Mouse (Mus musculus): ENCODE results near the gene Tspan4. TPM values are rescaled to one million over a fixed set of nuclear protein-coding genes. Genes with fewer than 3 reads are reported as not detected.

Gene Tspan4
- total and polyA plus RNA-seq, 2 experiments from 2014 or later, result 54.9 to 79.6 TPM

GRCm38 (mm10) chr7:141466607-141467148 lies 8.4 kb upstream of the Tspan4 start:
- Histone ChIP-seq H3K9ac (peak overlapping the region; percentile 69), H3K4me3 (ENCODE audit: low read depth, low read length) (peak overlapping the region; percentile 62), H3K27ac (ENCODE audit: low read depth, low read length) (no peak overlapping the region), H3K27me3 (ENCODE audit: insufficient read depth, low read length) (peaks cover 36% of the 10 kb centered on the region), H3K4me1 (ENCODE audit: insufficient read depth) (peaks cover 19% of the 10 kb centered on the region; the same call in 1 of the 2 replicates), H3K4me2 (ENCODE audit: low read depth) (peak overlapping the region; percentile 72), H3K9me3 (ENCODE audit: low read length) (no peaks in the 10 kb centered on the region), H3K36me3 (ENCODE audit: insufficient read depth) (peaks cover 19% of the 10 kb centered on the region)
- ATAC-seq, result no peak
- WGBS, result 60% methylated on average over 10 of the region's 10 CpGs
- TF ChIP-seq CTCF (IDR thresholded peaks at IDR 0.05; ENCODE audit: low read depth), result no peak
- DNase-seq, result no peak

DNA sequence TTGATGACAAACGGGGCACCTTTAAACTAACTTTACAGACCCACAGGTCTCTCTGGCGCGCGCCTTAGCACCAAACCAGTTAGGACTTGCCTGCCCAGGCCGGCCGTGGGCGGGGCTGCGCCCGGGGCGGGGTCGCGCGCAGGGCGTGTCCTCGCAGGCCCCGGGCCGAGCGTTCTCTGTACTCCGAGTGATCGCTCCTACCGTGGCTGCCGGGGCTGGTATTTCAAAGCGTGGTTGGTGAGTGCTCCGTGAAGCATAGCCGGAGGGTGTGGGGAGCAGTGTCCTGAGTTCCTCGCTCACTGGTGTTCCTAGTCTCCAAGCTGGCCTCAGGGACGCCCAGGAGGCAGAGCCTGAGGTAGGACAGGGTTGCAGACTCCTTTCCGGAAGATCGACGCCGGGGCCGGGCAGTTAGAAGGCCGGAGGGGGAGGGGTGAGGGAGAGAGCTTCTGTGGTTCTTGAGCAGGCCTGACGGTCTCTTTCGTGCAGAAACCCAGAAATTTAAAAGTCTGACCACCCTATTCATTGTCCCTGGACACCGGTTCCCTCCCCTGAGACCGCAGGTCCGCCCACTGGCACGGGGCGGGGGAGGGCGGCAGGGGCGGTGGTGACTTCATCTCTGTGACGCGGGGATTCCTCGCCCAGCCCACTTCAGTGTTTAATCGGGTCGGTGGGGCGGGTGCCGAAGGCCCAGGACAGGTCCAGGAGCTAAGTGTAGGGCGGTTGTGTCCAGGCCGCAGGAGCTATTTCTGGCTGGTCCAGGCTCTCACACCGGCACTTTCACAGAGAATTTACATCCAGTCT lies 7.6 kb upstream of the Tspan4 start, which contains the start of gene Cd151:
Gene Cd151 (plus strand): TSS at position 163 of the 801 bp plus-strand sequence.
- Histone ChIP-seq H3K4me3 (ENCODE audit: low read depth, low read length) (peak within 1 kb of the TSS; percentile 62), H3K4me2 (ENCODE audit: low read depth) (peak within 1 kb of the TSS; percentile 72), H3K9me3 (ENCODE audit: low read length) (no peaks in the 10 kb centered on the region), H3K36me3 (ENCODE audit: insufficient read depth) (peaks cover 23% of the 10 kb centered on the region), H3K27ac (ENCODE audit: low read depth, low read length) (peak within 1 kb of the TSS; percentile 84), H3K4me1 (ENCODE audit: insufficient read depth) (peaks cover 19% of the 10 kb centered on the region; the same call in 1 of the 2 replicates), H3K27me3 (ENCODE audit: insufficient read depth, low read length) (peaks cover 29% of the 10 kb centered on the region), H3K9ac (peak within 1 kb of the TSS; percentile 69)
- ATAC-seq (peak; percentile 60), DNase-seq (peak; percentile 77)
- no peak for TF ChIP-seq CTCF (IDR thresholded peaks at IDR 0.05; ENCODE audit: low read depth)
- WGBS, result 6% methylated on average over 51 of the region's 52 CpGs

GRCm38 (mm10) chr7:141468164-141468521 lies 6.9 kb upstream of the Tspan4 start:
- H3K9me3 ChIP-seq (ENCODE audit: low read length), result no peaks in the 10 kb centered on the region
- no peak for DNase-seq
- peak overlapping the region; percentile 69 for H3K9ac ChIP-seq
- H3K36me3 ChIP-seq (ENCODE audit: insufficient read depth), result peaks cover 23% of the 10 kb centered on the region
- H3K4me1 ChIP-seq (ENCODE audit: insufficient read depth), result peaks cover 19% of the 10 kb centered on the region; the same call in 1 of the 2 replicates
- no peak for TF ChIP-seq CTCF (IDR thresholded peaks at IDR 0.05; ENCODE audit: low read depth)
- WGBS, result 21% methylated on average over 5 of the region's 5 CpGs
- H3K4me2 ChIP-seq (ENCODE audit: low read depth), result peak overlapping the region; percentile 72
- peak; percentile 14; the same call in 1 of the 2 replicates for ATAC-seq
- H3K27me3 ChIP-seq (ENCODE audit: insufficient read depth, low read length), result peaks cover 25% of the 10 kb centered on the region
- peak overlapping the region; percentile 62 for H3K4me3 ChIP-seq (ENCODE audit: low read depth, low read length)
- peak overlapping the region; percentile 84 for H3K27ac ChIP-seq (ENCODE audit: low read depth, low read length)

- ATAC-seq (peak; percentile 84), DNase-seq (peak; percentile 82)
- Histone ChIP-seq H3K36me3 (ENCODE audit: insufficient read depth) (peaks cover 23% of the 10 kb centered on the region), H3K27me3 (ENCODE audit: insufficient read depth, low read length) (peaks cover 25% of the 10 kb centered on the region), H3K9ac (peak overlapping the region; percentile 69), H3K4me2 (ENCODE audit: low read depth) (peak overlapping the region; percentile 72), H3K9me3 (ENCODE audit: low read length) (no peaks in the 10 kb centered on the region), H3K4me1 (ENCODE audit: insufficient read depth) (peaks cover 20% of the 10 kb centered on the region; the same call in 1 of the 2 replicates), H3K27ac (ENCODE audit: low read depth, low read length) (peak overlapping the region; percentile 84), H3K4me3 (ENCODE audit: low read depth, low read length) (peak overlapping the region; percentile 62)
- TF ChIP-seq CTCF (IDR thresholded peaks at IDR 0.05; ENCODE audit: low read depth), result peak; percentile 59
- WGBS, result 8% methylated on average over 8 of the region's 8 CpGs
These were observed 6.4 kb upstream of the Tspan4 start for GRCm38 (mm10) chr7:141468522-141469211.

DNA sequence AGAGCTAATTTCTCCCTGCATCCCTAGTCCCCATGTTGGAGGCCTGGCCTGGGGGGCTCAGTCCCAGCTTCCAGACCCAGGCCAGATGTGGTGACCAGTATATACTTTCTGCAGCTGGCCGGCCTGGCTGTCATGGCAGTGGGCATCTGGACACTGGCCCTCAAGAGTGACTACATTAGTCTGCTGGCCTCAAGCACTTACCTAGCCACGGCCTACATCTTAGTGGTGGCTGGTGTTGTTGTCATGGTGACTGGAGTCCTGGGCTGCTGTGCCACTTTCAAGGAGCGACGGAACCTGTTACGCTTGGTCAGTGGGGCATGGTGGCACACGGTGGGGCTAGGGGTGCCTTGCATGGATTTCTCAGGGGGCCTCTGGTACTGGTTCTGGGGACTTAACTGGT lies 5.7 kb upstream of the Tspan4 start:
- WGBS, result 87% methylated on average over 6 of the region's 6 CpGs
- peak overlapping the region; percentile 69 for H3K9ac ChIP-seq
- TF ChIP-seq CTCF (IDR thresholded peaks at IDR 0.05; ENCODE audit: low read depth), result no peak
- H3K27ac ChIP-seq (ENCODE audit: low read depth, low read length), result peak overlapping the region; percentile 84; the same call in 1 of the 2 replicates
- H3K9me3 ChIP-seq (ENCODE audit: low read length), result no peaks in the 10 kb centered on the region
- H3K27me3 ChIP-seq (ENCODE audit: insufficient read depth, low read length), result peaks cover 18% of the 10 kb centered on the region
- DNase-seq (no peak), ATAC-seq (no peak)
- H3K4me1 ChIP-seq (ENCODE audit: insufficient read depth), result peaks cover 27% of the 10 kb centered on the region
- peaks cover 23% of the 10 kb centered on the region for H3K36me3 ChIP-seq (ENCODE audit: insufficient read depth)
- H3K4me2 ChIP-seq (ENCODE audit: low read depth), result peak overlapping the region; percentile 72
- H3K4me3 ChIP-seq (ENCODE audit: low read depth, low read length), result peak overlapping the region; percentile 62; the same call in 1 of the 2 replicates

DNA sequence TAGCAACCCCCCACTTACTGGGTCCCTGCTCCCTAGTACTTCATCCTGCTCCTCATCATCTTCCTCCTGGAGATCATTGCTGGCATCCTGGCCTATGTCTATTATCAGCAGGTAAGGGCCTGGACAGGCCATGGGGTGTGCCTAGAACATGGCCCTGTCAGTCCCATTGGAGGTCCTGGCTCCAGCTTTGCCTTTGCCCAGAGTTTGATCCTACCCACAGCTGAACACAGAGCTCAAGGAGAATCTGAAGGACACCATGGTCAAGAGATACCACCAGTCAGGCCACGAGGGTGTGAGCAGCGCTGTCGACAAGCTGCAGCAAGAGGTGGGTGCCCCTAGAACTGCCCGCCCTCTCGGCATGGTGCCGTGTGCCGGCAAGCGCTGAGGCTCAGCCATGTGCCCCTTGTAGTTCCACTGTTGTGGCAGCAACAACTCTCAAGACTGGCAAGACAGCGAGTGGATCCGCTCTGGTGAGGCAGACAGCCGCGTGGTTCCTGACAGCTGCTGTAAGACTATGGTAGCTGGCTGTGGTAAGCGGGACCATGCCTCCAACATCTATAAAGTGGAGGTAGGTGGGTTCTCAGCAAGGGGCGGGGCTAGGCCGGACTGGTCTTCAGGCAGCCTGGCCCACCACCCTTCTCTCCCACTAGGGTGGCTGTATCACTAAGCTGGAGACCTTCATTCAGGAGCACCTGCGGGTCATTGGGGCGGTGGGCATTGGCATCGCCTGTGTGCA lies 5.0 kb upstream of the Tspan4 start:
- Histone ChIP-seq H3K27ac (ENCODE audit: low read depth, low read length) (peak overlapping the region; percentile 9; the same call in 1 of the 2 replicates), H3K4me1 (ENCODE audit: insufficient read depth) (peaks cover 28% of the 10 kb centered on the region), H3K4me3 (ENCODE audit: low read depth, low read length) (no peak overlapping the region), H3K4me2 (ENCODE audit: low read depth) (peak overlapping the region; percentile 72; the same call in 1 of the 2 replicates), H3K36me3 (ENCODE audit: insufficient read depth) (peaks cover 23% of the 10 kb centered on the region), H3K9me3 (ENCODE audit: low read length) (no peaks in the 10 kb centered on the region), H3K9ac (no peak overlapping the region), H3K27me3 (ENCODE audit: insufficient read depth, low read length) (peaks cover 12% of the 10 kb centered on the region)
- DNase-seq (no peak), ATAC-seq (no peak)
- 90% methylated on average over 18 of the region's 18 CpGs for WGBS
- TF ChIP-seq CTCF (IDR thresholded peaks at IDR 0.05; ENCODE audit: low read depth), result no peak

All from forebrain, postnatal 0 days (tissue).